ENCODE assay signal across 39 mouse cellular contexts in genomic region chr14:51483671-51484070, GRCm38 (mm10). TPM values are rescaled to one million over a fixed set of nuclear protein-coding genes. Genes with fewer than 3 reads are reported as not detected.
"Had no signal": no experiment of that assay in that cellular context is flagged by ENCODE, and none has a peak within 500 bp of the region (broad histone marks: within the 10 kb centered on the region; RNA-seq: fewer than 3 reads in every experiment).

No protein-coding gene starts in this region.

- ATAC-seq: hindbrain, postnatal 0 days; intestine, embryonic 16.5 days had no signal

- H3K27ac ChIP-seq: gastrocnemius, adult 2 months; heart, adult 2 months; heart, embryonic 10.5 days; hindbrain, embryonic 13.5 days; hindbrain, embryonic 15.5 days; hindbrain, postnatal 0 days; kidney, embryonic 15.5 days; kidney, postnatal 0 days; layer of hippocampus, adult 2 months; left cerebral cortex, adult 2 months; limb, embryonic 10.5 days; limb, embryonic 12.5 days; liver, embryonic 13.5 days; liver, embryonic 15.5 days had no signal

- H3K9me3 ChIP-seq: heart, embryonic 10.5 days; hindbrain, embryonic 15.5 days; kidney, embryonic 15.5 days; limb, embryonic 10.5 days; limb, embryonic 12.5 days; liver, embryonic 15.5 days had no signal

- DNase-seq: gastrocnemius, adult 2 months; gastrocnemius, postnatal 10 days; gastrocnemius, postnatal 25 days; heart, adult 2 months; heart, postnatal 10 days; kidney, adult 11 months; kidney, adult 2 months; kidney, adult 9 months; kidney, postnatal 14 days; kidney, postnatal 36 days; liver; liver, embryonic 13.5 days had no signal

- H3K27me3 ChIP-seq: heart, embryonic 12.5 days; hindbrain, embryonic 13.5 days; hindbrain, embryonic 15.5 days; kidney, embryonic 15.5 days; limb, embryonic 12.5 days; liver, embryonic 13.5 days; liver, embryonic 15.5 days had no signal

- H3K4me3 ChIP-seq: gastrocnemius, adult 2 months; heart, adult 2 months; heart, embryonic 10.5 days; heart, embryonic 12.5 days; hindbrain, embryonic 13.5 days; hindbrain, embryonic 15.5 days; kidney, embryonic 15.5 days; layer of hippocampus, adult 2 months; left cerebral cortex, adult 2 months; limb, embryonic 10.5 days; limb, embryonic 12.5 days; liver, embryonic 13.5 days; liver, embryonic 15.5 days had no signal

- H3K36me3 ChIP-seq: heart, embryonic 10.5 days; heart, embryonic 12.5 days; hindbrain, embryonic 13.5 days; hindbrain, embryonic 15.5 days; kidney, embryonic 15.5 days; limb, embryonic 10.5 days; limb, embryonic 12.5 days; liver, embryonic 13.5 days; liver, embryonic 15.5 days had no signal

- H3K9ac ChIP-seq: heart, embryonic 12.5 days; hindbrain, embryonic 13.5 days; hindbrain, embryonic 15.5 days; kidney, embryonic 15.5 days; limb, embryonic 12.5 days; liver, embryonic 13.5 days; liver, embryonic 15.5 days had no signal

- H3K4me1 ChIP-seq: heart, embryonic 10.5 days; heart, embryonic 12.5 days; hindbrain, embryonic 13.5 days; hindbrain, embryonic 15.5 days; kidney, embryonic 15.5 days; limb, embryonic 10.5 days; limb, embryonic 12.5 days; liver, embryonic 13.5 days; liver, embryonic 15.5 days had no signal

RNA-seq across cellular contexts. Expression of gene Vmn2r89, which starts 32.0 kb away (rescaled TPM):
- total RNA-seq: gastrocnemius, adult 2 months; gastrocnemius, postnatal 10 days; gastrocnemius, postnatal 25 days; gastrocnemius, postnatal 4 days; heart, adult 2 months; heart, postnatal 10 days; heart, postnatal 25 days; hematopoietic stem cell, adult 5-6 weeks; hindbrain, postnatal 0 days; layer of hippocampus, adult 2 months; layer of hippocampus, postnatal 10 days; layer of hippocampus, postnatal 25 days; left cerebral cortex, adult 2 months; left cerebral cortex, postnatal 14 days; left cerebral cortex, postnatal 36 days had no signal
- polyA plus RNA-seq: heart, adult 2 months; heart, embryonic 10.5 days; heart, embryonic 12.5 days; heart, embryonic 14.5 days; heart, embryonic 16.5 days; hindbrain, embryonic 11.5 days; hindbrain, embryonic 13.5 days; hindbrain, embryonic 15.5 days; hindbrain, postnatal 0 days; intestine, embryonic 14.5 days; intestine, embryonic 16.5 days; kidney, adult 2 months; kidney, embryonic 15.5 days; kidney, postnatal 0 days; large intestine, adult 2 months; limb, embryonic 10.5 days; limb, embryonic 12.5 days; limb, embryonic 14.5 days; liver, embryonic 11.5 days; liver, embryonic 13.5 days; liver, embryonic 15.5 days had no signal
